Mouse (Mus musculus) liver, adult 2 months (tissue): Measurements from ENCODE around the gene Ahcyl2.

ENCODE experiments used
- CTCF ChIP-seq: fragments of 200-500 bp; IDR thresholded peaks from 2 replicates; pipeline ENCODE4 v1.5.1; 2011; ENCODE audit warnings: low read depth, low read length, control low read depth
- POLR2A ChIP-seq: fragments of 200-500 bp; IDR thresholded peaks from 2 replicates; pipeline ENCODE4 v1.6.1; 2011; ENCODE audit warnings: low read length, control low read depth; ENCODE audit not compliant: insufficient read depth; ENCODE audit errors: extremely low read depth

- no peak for TF ChIP-seq CTCF
- TF ChIP-seq POLR2A: no peak
Measured at GRCm38 (mm10) chr6:29864926-29865325, 97.1 kb downstream of the Ahcyl2 start.
